Mouse (Mus musculus): ENCODE measurements around the gene Zbtb38. TPM values are rescaled to one million over a fixed set of nuclear protein-coding genes. Genes with fewer than 3 reads are reported as not detected.

Gene Zbtb38
- 21.1 and 21.4 TPM in 2 replicates for polyA plus RNA-seq (2015; fragmentation: Nextera tagmentation; extraction: Ambion mirVana)

DNA sequence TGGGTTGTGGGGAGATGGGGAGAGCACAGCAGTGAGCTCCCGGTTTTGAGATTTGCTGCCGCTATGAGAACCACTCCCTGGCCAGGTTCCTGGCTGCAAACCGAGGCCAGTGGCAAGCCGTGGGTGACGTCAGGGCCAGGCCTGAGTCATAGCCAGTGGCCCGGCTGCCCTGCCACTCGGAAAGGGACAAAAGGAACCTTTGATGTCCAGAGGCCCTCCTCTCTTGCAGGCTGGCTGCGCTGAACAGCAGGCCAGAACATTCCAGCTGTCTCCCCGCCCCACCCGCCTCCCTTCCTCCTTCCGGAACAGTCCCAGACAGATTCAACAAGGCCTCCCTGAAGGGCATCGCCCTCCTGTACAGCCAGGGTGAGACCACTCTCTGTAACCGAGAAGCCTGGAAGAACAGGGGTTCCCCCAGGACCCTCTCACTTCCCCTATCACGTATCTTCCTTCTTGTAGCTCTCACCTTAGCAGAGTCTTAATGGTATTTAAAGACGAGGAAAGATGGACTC lies at the start of gene Zbtb38:
TSS of gene Zbtb38 (minus strand) at position 229 of the 512 bp plus-strand sequence.
- DNase-seq (ENCODE audit: low spot score) = no peak

DNA sequence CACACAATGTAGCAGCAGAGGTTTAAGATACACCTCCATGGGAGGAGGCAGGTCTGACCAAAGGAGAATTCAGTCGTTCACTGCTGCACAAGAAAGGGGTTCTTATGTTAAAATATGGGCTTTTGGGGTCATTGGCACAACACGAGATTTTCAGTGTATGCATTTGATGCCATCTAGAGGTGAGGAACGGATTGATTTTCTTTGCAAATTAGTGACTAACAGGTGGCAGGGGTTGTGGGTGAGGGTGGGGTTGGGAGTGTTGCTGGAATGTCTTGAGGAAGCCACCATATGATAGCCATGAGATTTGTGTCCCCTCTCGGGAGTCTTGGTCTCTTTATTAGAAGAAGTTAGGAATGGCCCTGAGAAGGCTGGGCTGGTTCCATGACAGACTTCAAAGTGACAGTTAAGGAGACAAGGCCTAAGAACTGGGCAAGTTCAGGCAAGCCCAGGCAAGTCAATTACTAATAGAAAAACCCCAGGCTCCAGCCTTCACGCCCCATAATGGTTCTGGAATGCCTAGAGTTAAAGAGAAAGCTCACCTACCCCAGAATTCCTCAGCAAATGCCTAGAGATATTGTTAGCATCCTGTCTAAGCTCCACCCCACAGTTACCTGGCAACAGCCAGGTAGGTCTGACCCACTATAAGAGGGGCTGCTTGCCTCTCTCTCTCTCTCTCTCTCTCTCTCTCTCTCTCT lies 47.6 kb upstream of the Zbtb38 start:
- peak; percentile 62 for DNase-seq (ENCODE audit: low spot score)

DNA sequence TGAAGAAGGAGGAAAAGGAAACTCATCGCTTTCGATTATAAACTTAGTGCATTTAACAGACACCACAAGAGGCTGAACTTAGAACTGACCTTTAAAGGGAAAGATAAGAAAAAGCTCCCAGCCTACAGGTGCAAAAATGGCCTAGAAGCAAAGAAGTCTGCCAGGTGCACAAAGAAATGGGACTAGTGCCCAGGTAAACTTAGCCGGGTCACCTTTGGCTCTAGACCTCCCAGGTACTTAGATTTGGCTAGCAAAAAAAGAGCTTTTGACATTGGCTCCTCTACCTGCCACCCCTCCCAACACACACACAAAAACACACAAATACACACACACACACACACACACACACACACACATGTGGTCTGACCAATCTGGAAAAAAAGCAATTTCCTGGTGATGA lies 44.7 kb upstream of the Zbtb38 start:
- no peak for DNase-seq (ENCODE audit: low spot score)

DNA sequence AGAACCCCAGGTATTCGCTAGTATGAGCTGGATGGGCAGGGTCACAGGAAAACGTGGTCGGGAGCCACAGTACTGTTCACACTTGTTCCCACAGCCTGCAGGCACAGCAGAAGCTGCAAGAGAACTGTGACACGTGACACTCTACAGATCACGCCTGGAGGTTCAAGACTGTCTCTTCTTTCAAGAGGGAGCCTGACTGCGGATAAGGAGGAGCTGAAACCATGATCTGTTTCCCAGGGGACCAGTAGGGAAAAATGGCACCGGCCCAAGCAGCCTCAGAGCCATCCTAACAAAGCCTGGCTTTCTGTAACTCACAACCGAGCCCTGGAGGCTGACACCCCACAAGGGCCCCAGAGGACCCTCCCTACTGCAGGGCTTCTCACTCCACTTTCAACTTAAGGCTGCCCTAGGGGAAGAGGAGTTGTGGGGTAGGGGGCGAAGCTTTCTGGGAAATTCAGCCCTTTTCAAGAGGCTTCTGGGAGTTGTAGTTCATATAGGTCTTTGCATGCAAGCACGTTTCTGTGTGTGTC lies 42.8 kb upstream of the Zbtb38 start:
- peak; percentile 61 for DNase-seq (ENCODE audit: low spot score)

DNA sequence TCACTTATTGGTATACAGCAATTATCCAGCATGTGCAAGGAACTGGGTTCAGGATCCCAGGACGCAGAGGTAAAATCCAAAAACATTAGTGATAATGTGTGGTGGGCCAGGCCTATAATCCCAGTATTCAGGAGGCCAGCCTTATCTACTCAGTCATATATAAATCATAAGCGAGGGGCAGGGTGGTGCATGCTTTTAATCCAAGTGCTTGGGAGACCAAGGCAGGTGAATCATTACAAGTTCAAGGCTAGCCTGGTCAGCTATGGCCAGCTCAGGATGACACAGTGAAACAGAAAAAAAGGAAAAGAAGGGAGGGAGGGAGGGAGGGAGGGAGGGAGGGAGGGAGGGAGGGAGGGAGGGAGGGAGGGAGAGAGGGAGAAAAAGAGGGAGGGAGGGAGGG lies 42.0 kb upstream of the Zbtb38 start:
- DNase-seq (ENCODE audit: low spot score) = no peak

DNA sequence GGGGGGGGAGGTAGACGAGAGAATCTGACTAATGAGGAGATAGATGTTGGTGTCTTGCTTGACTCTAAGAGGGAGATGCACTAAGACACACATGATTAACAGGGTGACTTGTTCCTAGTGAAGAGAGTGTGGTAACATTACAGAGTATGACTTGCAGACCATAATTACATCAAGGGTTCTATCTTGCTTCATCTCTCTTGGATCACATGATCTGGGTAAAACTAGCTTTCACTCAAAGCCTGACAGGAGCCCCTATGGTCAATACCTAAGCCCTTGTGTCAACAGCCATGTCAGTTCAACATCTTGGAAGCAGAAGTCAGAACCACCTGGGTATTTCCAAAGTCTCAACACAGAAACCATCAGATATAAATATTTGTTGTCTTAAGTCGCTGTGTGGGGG lies 39.9 kb upstream of the Zbtb38 start:
- no peak for DNase-seq (ENCODE audit: low spot score)

DNA sequence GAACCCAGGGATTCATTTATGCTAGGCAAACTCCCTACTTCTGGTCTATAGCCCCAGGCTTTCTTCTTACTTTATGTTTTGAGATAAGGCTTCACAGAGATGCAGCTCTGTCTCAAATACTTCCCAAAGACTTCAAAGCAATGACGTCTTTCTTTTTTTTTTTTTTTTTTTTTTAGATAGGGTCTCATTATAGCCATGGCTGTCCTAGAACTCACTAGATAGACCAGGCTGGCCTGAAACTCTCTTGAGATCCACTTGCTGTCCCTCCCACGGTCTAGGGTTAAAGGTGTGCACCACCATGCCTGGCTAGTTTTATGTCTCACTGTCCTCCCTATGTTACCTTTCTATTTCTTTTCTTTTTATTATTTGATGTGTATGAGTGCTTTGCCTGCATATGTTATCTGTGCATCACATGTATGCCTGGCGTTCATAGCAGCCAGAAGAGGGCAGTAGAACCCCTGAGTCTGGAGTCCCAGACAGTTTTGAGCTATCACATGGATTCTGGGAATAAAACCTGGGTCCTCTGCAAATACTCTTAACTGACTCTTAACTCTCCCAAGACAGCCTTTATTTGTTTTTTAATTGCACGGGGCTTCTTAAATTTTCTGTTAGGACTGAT lies 37.9 kb upstream of the Zbtb38 start:
- DNase-seq (ENCODE audit: low spot score) = no peak

DNA sequence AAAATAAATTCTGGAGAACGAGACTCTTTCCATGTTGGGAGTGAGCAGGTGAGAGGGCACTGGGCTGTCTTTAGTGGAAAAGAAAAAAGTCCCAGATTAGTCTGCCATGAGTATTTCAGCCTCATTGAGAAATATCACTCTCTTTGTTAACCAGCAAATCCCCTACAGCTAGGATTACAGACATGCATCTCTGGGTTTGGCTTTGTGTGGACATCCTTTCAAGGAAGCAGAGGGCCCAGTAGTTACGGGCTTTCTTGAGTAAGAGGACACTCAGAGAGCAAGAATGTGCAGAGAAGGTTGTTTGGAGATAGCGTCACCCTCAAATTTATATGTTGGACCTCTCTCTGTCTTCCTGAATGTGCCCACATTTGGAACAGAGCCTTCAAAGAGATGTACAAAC lies 37.3 kb upstream of the Zbtb38 start:
- no peak for DNase-seq (ENCODE audit: low spot score)

DNA sequence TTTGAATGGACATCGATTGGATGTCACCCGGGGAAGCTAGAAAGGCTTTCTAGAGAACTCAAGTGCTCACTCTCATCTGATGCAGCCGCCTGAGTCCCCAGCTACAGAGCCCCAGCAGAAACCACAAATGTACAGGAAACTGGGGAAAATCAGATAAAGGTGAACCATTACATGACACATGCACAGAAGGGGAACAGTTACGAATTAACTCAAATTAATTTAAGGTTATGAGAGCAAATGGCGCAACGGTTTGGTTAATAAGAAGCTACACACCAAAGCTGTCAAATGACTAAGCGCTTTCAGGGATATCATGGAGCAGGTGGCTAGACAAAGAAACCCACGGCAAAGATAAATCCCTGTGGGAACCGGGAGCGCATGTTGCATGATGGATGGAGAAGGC lies 35.2 kb upstream of the Zbtb38 start:
- peak; percentile 36 for DNase-seq (ENCODE audit: low spot score)

DNA sequence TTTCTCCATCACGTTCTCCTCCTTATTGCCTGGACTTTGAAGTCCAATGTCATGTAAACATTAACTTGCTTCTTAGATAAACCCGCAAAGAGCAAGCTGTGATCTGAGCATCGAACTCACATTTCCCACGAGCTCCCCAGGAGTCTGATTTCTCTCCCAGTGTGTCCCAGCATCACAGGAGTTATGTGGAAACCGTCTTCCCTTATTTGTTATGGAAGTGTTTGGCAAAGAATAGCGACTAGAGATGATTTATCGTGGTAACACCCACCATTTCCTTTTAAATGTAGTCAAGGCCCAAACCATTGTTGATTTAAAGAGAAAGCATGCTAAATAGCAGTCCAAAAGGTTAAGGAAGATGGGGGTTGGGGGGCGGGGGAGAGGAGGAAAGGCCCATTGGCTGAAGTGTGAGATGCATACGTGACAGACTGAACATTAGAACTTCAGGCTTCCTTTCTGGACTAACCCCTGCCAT lies 33.3 kb upstream of the Zbtb38 start:
- no peak for DNase-seq (ENCODE audit: low spot score)

DNA sequence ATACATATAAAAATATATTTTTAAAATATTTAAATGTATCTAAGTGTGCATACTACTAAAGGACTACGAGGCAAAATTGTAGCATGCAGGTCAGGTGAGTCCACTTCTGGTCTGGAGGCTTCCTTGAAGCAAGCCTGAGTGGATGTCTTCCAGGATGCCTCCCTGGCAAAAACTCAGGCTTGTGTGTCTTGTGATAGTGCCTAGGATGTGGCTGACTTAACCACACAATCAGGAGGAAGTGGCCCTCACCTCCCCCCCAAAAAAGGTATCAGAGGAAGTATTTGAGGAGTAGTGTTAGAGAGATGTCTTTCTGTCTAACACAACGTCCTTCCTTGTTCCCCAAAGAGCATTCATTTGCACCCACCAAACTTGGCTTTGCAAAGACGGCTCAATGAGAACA lies 32.6 kb upstream of the Zbtb38 start:
- peak; percentile 51 for DNase-seq (ENCODE audit: low spot score)

DNA sequence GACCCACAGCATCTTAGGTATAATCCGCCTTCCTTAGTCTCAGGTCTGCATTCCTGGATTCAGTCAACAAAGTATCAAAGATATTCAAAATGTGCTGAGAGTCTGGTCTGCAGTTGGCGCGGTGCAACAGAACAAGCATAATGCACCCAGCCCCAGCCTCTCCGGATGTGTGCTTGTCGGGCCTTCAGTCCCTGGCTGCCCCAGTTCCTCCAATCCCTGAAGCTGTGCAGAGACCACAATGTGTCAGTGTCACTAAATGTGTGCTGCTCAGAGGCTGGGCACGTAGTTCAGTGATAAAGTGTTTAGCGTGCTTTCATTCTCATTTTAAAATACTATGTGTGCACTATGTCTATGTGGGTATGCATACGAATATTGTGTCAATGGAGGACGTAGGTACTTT lies 31.0 kb upstream of the Zbtb38 start:
- peak; percentile 67 for DNase-seq (ENCODE audit: low spot score)

DNA sequence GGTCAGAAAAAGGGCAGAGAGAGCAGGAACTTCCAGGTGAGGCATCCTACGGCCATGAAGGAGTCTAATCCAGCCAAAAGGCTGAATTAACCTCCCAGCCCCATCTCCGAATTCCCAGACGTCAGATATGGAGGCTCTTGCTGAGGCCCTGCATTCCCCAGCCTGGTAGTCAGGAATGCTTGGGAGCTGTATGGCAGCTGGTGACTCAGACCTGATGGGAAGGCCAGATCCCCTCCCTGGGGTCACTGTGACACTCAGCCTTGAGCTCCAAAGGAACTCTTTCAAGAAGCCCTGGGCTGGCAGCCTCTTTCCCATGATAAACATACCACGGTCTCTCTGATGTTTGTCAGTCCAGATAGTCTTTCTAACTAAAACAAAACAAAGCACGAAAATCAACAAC lies 30.6 kb upstream of the Zbtb38 start:
- no peak for DNase-seq (ENCODE audit: low spot score)

DNA sequence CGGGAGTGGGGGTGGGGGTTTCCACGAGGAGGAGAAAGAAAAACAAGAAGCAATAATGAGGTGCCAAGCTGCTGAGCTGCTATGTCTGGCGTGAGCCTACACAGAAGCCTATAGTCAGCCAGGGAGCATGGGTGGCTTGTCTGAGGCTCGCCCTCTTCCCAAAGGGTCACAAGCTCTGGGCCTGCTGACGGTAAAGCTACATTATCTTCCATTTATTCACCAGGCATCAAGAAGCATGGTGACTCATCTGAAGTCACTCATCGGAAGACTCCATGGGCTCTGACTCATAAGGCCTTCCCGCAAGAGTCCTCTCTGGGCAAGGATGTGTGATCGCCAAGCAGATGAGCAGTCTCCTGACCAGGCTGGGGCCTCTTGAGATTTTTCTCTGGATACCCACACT lies 29.4 kb upstream of the Zbtb38 start:
- DNase-seq (ENCODE audit: low spot score) = no peak

DNA sequence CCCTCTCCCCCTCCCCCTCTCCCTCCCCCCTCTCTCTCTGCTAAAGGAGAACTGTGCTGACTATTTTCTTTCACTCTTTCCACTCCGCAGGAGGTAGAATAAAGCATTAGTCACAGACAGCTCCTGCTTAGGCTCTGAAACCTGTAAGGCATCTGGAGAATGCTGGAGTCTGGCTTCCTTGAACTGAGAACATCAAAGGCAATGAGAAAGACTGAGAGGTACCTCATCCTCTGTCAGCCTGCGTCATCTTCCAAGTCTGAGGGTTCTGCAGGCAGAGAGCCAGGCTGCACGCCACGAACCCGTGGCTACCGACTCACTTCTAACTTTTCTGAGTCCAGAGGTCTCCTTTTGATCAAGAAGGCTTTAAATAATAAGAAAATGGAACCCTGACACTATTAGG lies 20.5 kb upstream of the Zbtb38 start:
- peak; percentile 50 for DNase-seq (ENCODE audit: low spot score)

DNA sequence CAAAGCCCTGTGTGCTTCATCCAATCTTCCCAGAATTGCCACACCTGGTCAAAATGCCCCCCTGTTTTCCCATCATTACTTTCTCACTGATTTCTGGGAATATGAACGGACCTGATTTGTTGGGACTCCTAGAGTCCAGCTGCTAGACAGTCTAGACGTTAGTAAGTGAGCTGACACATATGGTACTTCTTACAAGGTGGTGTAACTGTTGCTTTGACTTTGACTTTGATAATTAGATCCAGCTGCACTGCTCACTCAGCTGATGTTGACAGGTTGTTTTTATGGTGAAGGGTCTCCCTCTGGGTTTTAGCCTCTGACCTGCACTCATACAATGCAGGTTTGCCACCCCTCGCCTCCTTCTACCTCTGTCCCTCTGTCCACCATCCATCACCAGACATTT lies 17.8 kb upstream of the Zbtb38 start:
- no peak for DNase-seq (ENCODE audit: low spot score)

DNA sequence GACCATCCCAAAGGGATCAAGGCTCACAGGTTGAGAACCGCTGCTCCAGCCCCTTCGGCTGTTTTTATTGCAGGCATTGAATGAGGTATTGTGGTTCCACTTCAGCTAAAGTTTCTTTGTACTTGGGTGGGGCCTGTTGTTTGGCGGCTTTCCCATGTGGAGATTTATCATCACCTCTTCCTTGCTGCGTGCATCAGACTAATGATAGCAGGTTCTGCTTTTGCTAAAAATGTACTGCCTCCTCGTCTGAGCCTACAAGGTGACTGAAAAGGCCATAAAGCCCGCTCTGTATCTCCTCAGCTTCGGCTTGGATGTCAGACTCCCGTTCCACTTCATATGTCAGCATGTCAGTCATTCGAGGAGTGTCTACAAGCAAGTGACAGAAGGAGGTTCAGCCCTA lies 17.0 kb upstream of the Zbtb38 start:
- no peak for DNase-seq (ENCODE audit: low spot score)

DNA sequence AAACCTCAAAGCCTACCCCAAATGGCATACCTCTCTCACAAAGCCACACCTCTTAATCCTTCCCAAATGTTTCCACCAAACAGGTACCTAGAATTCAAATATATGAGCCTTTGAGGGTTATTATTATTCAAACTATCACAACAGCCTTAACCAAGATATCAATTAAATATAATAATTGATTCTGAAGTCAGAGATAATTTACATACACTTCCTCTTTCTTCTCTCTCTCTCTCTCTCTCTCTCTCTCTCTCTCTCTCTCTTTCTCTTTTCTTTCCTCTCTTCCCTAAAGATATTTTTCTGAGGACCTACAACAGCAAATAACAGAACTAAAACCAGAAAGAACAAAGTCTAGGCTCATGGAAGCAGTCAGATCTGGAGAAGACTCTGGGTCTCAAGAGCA lies 15.2 kb upstream of the Zbtb38 start:
- no peak for DNase-seq (ENCODE audit: low spot score)

DNA sequence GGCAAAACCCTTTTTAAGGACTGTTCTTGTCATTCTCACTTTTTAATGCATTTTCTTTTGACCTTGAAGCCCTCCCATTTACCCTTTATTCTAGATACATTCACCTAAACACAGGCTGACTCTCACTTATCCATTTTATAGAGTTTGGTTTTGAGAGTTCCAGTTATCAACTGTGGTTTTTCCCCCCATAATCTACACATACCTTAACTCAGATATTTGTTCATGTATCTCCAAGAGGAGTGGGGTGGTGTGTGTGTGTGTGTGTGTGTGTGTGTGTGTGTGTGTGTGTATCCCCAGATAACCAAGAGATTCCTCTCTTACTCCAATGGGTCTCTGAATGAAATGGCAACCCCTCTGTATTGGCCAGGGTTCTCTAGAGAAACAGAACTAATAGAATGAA lies 13.4 kb upstream of the Zbtb38 start:
- no peak for DNase-seq (ENCODE audit: low spot score)

DNA sequence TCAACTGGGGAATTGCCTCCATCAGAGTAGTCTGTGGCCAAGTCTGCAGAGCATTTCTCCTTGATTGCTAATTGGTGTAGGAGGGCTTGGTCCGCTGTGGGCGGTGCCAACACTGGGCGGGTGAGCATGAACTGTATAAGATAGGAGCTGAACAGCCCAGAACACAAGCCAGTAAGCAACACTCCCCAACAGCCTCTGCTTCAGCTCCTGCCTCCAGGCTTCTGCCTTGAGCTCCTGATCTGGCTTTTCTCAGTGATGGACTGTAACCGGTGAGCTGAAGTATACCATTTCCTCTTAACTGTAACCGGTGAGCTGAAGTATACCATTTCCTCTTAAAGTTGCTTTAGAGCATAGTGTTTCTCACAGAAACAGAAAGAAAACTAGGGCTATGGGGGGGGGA lies 12.8 kb upstream of the Zbtb38 start:
- DNase-seq (ENCODE audit: low spot score) = peak; percentile 18

DNA sequence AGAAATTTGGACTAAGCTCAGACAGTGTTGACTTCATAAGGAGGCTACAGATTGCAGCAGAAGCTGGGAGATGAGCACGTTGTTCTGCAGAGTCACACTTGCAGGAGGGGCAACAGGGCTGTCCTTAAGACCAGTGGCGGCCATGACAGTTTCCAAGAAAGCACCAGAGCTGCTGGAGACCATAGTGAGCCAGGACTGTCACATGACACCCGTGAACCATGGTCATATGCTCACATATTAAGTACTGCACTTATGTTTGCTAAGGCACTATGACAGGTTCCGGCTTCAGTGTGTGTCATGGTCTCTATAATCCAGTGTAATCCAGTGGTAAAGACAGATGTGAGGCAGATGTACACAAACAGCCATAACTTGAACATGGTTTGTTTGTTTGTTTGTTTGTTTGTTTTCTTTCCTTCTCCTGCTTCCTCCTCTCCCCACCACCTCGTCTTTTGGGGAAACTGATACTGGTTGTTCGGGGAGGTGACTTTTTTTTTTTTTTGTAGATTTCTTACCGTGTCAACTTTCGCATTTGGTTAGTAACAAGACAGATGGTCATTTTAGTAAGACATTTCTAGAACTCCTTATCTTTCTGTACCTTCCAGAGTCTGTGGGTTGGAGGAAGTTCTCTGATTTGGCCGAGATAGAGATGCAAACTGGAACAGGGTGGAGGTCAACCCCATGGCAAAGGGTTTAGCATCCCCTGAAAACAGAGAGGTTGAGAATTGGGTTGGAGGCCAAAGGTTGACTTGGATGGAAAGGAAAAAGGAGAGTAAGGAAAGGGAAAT lies 11.4 kb upstream of the Zbtb38 start:
- no peak for DNase-seq (ENCODE audit: low spot score)

DNA sequence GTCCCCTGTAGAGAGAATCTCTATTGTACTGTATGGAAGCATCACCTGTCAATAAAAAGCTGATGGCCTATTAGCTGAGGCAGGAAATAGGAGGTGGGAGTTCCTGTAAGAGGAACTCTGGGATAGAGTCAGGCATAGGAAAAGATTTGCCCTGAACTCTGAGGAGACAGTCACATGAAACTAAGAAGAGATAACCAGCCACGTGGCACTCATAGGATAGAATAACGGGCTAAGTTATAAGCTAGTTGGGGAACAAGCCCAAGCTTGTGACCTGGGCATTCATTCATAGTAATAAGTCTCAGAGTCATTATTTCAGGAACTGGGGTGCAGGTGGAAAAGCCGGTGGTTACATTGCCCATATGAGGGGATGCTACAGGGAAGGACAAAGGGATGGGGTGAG lies 10.4 kb upstream of the Zbtb38 start:
- no peak for DNase-seq (ENCODE audit: low spot score)
